Mouse (Mus musculus): ENCODE data around the gene Lhfp. TPM values are rescaled to one million over a fixed set of nuclear protein-coding genes. Genes with fewer than 3 reads are reported as not detected.

The Lhfp gene
- polyA plus RNA-seq, 1 experiment = 19.7 TPM

DNA sequence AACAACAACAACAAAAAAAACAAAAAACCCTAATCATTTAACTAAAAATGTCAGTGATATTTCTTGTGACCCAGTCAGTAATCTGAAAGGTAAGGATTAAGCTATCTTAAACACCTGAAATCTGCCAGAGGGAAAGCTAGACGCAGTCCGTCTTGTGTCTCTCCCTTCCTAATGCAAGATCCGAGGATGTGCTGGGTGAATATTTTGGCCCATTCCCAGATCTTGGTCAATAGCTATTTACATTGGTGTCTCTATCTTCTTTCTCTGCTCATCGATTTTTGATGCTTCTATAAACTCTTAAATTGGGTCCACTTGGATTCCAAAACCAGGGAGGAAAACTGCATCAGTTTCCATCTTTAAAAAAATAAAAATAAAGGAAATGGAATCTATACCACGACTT, 104.6 kb downstream of the Lhfp start:
- whole genome bisulfite sequencing = 76% methylated on average over 5 of the region's 5 CpGs
- DNase-seq (ENCODE audit: low read depth, low spot score) = no peak

DNA sequence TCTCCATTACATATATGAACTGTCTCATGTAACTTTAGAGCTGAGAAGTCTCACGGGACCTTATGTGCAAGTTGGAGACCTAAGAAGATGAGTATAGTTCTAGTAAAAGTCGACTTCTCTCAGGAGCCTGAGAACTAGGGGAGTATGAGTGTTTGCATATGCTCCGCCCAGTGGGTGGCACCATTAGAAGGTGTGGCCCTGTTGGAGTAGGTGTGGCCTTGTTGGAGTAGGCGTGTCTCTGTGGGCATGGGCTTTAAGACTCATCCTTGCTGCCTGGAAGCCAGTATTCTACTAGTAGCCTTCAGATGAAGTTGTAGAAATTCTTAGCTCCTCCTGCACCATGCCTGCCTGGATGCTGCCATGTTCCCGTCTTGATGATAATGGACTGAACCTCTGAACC, 105.7 kb downstream of the Lhfp start:
- 75% methylated on average over 5 of the region's 5 CpGs for WGBS
- no peak for DNase-seq (ENCODE audit: low read depth, low spot score)

DNA sequence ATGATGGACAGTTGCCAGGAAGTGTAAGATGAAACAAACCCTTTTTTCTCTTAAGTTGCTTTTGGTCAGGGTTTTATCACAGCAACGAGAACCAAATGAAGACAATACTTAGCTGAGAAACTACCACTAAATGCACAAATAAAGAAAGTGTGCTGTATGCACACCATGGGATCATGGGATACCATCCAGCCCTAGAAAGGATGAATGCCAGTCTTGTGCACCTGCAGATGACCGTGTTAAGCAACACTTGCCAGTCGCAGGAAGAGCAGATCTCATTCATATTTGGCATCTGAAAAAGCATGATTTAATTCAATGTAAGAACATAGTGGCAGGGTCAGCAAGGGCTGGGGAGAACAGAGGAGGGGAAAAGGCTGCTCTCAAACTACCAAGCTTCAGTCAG, 107.4 kb downstream of the Lhfp start:
- no peak for DNase-seq (ENCODE audit: low read depth, low spot score)
- 82% methylated on average over 3 of the region's 3 CpGs for WGBS

DNA sequence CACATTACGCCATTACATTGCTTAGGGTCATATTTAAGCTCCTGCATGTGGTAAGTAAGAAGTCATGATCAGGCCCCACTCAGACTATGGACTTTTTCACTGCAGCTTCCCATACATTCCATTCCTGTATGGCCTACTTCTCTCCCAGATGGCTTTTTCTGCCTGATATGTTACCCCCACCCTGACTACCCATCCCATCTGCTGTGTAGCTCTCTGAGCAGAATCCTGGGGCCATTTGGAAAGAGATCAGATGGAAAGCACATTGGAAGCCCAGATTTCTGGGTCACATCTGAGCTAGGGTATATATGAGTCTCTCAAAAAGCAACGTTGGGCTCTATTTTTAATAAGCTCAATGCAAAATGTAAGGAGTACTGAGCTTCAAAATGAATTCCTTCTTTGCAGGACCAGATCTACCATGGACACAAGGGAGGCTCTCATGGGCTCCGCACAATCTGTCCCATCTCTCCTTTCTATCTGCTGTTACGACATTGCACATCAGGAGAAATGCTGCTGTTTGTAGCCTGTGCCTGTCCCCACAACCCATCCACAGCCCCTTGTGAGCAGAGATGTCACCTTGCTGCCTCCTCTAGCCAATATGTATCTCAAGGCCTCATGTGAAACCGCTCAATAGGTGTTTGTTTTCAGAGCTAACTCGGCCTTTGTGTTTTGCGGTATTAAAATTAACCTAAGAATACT, 108.4 kb downstream of the Lhfp start:
- DNase-seq (ENCODE audit: low read depth, low spot score) = no peak
- WGBS = 87% methylated on average over 7 of the region's 7 CpGs

DNA sequence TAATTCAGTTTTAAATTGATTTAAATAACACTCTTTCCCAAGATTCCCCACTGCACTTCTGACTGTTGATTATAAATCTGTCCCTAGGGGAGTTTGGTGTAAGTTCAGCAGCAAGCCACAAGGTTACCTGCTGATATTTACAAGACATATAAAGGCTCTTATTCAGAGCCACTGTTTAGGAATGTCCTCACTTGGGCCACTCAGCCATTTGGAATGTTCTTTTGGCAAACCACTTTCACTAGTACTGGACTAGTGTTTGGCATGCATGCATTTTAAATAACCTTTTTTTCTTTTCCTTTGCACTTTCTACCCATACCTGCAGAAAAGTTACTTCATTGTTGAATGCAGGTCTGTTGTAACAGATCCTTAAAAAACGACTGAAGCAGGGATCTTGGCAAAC, 109.8 kb downstream of the Lhfp start:
- no peak for DNase-seq (ENCODE audit: low read depth, low spot score)
- WGBS = 27% methylated on average over 1 of the region's 1 CpGs

DNA sequence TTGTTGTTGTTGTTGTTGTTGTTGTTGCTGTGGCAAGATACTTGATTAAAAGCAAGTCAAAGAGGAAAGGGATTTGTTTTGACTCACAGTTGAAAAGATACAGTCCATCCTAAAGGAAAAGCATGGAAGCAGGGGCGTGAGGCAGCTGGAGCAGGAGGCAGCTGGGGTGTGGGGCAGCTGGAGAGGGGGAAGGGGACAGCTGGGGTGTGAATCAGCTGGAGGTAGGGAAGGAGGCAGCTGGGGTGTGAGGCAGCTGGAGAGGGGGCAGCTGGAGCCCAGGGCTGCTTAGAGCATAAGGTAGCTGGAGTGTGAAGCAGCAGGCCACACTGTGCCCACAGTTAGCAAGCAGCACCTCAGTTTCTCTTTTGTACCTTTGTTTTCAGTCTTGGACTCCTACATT, 110.3 kb downstream of the Lhfp start:
- 82% methylated on average over 1 of the region's 1 CpGs for WGBS

DNA sequence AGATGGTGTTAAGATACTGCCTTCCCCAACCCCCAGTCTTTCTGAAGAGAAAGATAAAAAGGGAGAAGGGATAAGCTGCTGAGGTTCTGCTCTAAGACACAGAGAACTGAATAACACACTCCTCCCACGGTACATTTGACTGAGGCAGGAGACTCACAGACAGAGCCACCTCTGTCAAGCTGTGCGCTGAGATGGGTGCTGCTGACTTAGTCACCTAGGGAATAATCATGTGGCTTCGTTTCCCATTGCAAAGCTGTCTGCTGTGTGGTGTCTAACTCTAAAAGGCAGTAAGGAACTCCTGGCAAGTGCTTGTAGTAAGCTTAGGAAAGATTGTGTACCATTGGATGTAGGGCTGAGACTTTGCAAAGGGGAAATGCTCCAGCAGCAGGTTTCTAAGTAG, 120.6 kb downstream of the Lhfp start:
- 77% methylated on average over 3 of the region's 3 CpGs for WGBS
- DNase-seq (ENCODE audit: low read depth, low spot score) = no peak

More for the DNA sequence above, 110.3 kb downstream of the Lhfp start:
- DNase-seq (ENCODE audit: low read depth, low spot score) = no peak

DNA sequence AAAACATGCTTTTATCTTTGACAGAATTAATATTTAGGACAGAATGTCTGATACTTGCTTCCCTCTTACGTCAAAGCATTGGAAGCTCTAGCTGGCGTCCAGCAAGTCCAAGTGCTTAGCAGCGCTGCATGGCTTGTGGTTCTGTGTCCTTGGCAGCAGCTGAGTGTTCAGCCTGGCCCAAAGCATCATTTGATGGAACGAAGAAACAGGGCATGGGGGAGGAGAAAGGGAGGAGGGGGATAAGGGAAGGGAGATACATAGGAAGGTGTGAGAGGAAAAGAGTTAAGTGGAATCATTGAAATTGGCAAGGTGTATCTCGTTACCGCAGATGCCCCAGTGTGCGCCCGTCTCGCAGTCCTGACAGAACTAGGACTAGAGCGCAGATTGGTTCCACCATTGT, 124.0 kb downstream of the Lhfp start:
- WGBS = 86% methylated on average over 10 of the region's 10 CpGs
- no peak for DNase-seq (ENCODE audit: low read depth, low spot score)

DNA sequence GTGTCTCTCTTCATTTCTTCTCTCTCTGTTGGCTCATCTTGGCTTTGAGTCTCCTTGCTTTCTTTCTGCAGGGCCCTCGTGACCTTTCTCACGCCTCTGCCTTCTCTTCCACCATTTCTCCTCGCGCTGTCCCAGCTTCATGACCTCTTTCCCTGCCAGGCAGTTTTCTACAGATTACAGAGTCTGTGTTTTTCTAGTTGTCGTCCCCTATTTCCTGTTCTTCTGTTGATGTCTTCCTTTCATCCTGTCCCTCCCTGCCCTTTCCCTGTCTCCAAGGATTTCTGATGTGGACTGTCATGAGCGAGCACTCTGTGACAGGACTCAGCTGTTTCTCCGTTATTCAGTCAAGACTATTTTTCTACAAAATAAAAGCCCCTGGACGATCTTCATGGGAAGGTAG, 124.7 kb downstream of the Lhfp start:
- no peak for DNase-seq (ENCODE audit: low read depth, low spot score)
- WGBS = 58% methylated on average over 8 of the region's 8 CpGs

DNA sequence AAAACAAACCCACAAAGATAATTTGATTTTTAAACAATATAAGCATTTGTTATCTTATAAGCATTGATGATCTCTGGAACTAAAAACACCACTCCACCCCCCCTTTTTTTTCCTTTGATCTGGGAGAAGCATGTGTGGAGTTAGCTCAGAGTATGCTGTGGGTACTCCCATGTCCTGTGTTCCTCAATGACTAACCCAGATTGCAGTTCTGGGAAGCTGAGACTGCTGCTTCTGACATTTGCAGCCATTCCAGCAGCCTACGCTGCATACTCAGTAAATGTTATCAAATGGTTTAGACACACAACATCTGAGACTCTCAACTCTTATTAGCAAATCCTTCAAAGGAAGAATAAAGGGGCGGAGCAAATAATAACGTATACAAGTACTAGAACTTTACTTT, 128.2 kb downstream of the Lhfp start:
- WGBS = 73% methylated on average over 3 of the region's 3 CpGs
- no peak for DNase-seq (ENCODE audit: low read depth, low spot score)

DNA sequence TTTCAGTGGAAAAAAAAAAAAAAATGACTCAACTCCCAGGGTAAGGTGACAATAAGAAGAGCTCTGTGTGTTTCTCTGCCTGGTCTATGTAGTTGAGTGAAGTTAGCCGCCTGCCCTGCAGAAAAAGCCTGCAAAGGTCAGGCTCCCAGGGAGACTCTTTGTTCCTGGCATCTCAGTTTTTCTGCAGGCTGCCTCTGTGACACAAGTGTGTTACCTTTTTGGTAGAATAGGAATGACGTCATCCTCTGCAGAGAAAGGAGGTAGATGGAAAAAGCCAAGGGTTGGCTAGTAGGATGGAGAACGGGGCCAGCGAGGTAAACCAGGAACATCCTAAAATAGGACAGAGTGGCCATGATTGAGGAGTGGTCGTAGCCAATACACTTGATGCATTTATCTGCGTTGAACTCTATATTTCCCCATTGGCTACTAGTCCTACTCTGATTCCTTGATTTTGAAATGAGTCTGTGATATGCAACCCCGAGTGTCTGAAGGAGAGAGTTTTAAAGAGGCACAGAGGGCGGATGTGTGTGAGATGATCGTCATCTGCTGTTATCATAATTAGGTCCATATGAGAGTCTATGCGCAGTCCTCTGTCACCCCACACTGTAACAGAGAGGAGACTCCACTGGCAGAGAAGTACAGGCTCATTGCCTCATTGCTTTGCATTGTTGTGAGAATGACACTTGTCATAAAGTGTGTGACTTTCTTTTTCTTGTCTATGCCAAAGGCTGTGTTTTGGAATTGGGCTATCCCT, 132.2 kb downstream of the Lhfp start:
- WGBS = 94% methylated on average over 10 of the region's 10 CpGs
- DNase-seq (ENCODE audit: low read depth, low spot score) = no peak

DNA sequence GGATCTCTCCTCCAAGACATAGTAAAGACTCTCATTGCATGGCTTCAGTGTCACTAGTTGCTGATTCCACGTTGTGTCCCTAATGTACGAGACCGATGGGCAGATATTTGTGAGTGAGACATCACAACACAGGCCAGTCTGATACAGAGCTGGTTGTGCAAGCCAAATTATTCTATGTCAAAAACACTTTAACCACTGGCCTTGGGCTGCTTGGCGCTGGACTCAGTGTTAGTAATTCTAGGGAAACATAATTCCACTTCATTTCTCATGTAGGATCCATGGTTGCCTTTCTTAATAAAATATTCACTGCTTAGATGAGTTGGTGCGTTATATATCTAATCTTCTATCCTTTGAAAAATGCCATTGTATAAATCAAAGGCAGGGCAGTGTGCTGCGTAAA, 138.6 kb downstream of the Lhfp start:
- no peak for DNase-seq (ENCODE audit: low read depth, low spot score)
- 88% methylated on average over 6 of the region's 6 CpGs for WGBS

DNA sequence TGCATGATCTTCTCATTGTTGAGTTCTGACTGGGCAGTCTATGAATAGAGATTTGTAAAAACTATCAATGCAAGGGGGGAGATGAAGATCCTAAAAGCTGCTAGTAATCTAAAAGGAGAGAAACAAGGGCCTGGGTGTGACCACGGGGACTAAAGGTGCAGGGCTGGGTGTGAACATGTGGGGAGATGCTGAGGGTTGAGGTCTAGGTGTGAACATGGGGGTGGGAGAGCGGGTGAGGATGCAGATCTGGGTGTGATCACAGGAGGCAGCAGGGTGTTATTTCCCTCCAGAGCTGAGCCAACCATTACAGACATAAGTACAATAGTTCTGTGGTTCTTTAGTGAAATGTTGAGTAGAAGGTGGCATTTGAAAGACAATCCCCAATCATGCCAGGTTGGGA, 144.1 kb downstream of the Lhfp start:
- 86% methylated on average over 2 of the region's 2 CpGs for WGBS
- no peak for DNase-seq (ENCODE audit: low read depth, low spot score)

DNA sequence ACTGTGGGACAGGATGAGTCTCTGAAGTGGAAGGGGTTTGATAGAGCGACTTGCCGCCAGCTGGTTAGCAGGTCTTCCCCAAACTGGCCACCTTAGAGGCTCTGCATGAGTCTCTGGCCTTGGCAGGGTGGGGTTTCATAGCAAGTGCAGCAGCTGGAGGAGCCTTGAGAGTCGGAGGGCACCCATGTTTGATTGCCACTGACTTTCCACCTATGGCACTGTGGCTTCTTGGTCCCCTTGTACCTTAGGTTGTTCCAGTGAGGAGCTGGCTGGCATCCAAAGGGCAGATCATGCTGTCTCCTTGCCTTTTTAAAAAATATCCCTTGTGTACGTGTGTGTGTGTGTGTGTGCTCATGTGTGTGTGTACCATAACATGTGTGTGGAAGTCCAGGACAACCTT, 152.1 kb downstream of the Lhfp start:
- no peak for DNase-seq (ENCODE audit: low read depth, low spot score)
- 53% methylated on average over 4 of the region's 4 CpGs for WGBS

DNA sequence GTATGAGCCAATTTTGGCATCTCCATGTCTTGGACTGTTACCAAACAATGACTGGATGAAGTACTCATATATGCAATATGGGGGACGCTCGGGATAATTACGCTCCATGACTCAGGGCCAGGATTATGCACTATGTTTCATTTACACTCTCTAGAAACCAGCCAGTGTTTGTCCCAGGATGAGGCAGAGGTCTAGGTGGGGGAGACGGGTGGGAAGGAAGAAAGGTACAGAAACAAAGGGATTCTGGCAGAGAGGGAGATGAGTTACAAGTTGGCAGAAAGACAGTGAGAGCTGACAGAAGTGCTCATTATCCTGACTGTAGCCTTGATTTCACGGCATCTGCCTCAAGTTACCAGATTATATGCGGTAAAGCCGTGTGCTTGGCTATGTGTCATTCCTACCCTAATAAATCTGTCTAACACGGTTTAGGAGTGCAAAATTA, 154.4 kb downstream of the Lhfp start:
- no peak for DNase-seq (ENCODE audit: low read depth, low spot score)
- WGBS = 78% methylated on average over 8 of the region's 8 CpGs

DNA sequence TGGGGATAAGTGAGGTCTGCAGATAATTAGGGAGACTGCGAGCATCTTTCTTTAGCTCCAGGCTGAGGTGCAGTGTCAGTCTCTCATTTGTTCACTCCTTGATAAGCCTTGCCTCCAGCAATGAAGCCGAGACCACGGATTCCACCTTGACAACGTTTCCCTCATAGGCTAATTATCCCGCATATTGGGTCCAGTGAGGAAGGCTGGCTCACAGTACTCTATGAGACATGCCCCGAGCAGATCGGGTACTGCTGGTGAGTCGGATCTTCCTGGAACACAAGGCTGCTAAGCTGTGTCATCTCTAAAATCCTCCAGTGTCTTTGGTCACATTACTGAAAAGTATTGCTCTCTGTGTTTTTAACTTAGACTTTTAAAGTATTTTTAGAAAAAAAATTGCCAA, 158.8 kb downstream of the Lhfp start:
- no peak for DNase-seq (ENCODE audit: low read depth, low spot score)
- 89% methylated on average over 8 of the region's 8 CpGs for WGBS

DNA sequence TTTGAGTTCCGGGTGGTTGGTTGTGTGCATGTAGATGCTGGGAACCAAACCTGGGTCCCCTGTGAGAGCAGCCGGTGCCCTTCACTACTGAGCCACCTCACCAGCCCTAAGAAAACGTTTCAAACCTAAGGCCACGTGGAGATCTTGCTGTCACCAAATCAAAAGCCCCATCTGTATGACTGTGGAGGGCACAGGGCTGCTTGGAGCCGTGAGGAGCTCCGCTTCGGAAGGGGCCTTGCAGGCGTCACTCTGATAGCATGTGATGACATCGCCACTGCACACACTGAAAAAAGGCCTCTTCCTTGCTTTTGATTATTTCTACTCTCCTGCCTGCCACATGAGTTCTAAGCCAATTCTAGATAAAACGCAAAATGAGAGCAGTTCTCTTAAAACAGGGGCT, 159.5 kb downstream of the Lhfp start:
- DNase-seq (ENCODE audit: low read depth, low spot score) = no peak
- WGBS = 86% methylated on average over 10 of the region's 10 CpGs

DNA sequence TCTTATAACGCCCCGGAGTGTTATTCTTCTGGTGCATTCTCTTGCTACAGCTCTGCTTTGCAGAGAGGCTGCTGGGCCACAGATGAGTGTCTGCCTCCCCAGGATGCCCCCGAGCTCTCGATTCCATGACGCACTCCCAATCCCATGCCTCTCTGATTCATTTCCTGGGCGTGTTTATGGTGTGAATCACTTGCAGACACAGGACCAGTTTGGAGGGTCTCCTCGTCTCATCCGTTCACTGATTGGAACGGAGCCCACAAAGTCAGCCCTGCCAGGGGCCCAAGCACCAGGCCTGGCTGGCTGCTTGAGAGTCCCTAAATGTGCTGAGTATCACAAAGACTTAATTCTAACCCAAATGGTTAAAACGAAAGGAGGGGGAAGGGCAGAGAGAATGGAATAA, 160.3 kb downstream of the Lhfp start:
- WGBS = 69% methylated on average over 10 of the region's 10 CpGs
- no peak for DNase-seq (ENCODE audit: low read depth, low spot score)

DNA sequence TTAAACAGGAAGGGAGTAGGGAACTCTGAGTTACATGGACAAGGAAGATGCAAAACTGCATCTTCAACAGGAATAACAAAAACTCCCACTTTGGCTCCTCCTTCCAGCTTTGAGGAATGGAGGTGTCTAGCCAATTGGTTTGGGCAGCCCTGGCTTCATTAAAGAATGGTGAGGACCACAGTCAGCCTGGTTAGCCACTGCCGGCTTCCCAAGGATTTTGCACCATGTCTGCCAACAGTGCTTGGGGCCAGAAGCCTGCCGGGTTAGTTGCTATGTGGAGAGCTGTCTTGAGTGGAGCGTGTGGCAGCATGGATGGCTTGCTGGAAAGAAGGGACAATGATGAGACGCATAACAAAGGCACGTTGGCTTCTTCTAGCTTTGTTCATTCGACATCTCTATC, 160.9 kb downstream of the Lhfp start:
- DNase-seq (ENCODE audit: low read depth, low spot score) = no peak
- WGBS = 69% methylated on average over 6 of the region's 6 CpGs

DNA sequence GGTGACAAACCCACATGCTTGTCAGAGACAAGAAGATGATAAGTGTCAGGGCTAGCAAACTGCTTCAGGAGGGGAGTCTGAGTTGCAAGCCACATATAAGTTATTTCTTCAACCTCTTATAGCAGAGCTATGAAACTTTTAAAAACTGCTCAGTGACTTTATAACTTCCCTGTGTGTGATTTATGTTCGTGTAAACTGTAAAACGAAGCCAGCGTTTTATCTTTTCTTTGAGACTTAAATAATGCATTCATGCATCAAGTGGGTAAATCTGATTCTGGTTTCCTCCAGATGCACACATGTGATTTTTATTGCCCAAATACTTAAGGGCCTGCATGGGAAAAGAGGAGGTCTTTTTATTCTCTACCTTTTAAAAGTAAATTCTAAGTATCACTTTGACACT, 161.4 kb downstream of the Lhfp start:
- DNase-seq (ENCODE audit: low read depth, low spot score) = no peak
- WGBS = 29% methylated on average over 3 of the region's 3 CpGs

DNA sequence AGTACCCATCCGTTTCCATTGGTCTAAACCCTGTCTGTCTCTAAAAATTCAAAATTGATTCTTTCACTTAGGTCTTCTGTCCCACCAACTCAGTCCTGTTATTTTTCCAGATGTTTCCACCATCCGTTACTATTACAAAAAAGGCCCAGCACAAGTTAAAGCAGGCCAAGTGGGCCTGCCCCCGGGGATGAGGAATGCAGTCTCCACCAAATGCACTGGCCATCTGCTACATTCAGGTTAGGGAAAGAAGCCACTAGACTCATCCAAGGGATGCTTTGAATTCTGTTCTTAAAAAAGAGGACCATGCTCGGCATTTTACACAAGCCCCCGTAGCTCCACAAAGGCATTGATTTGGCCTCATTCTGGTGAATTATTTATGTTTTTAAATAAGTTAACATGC, 162.3 kb downstream of the Lhfp start:
- 84% methylated on average over 5 of the region's 5 CpGs for WGBS

More for the DNA sequence above, 162.3 kb downstream of the Lhfp start:
- no peak for DNase-seq (ENCODE audit: low read depth, low spot score)

Measured in large intestine, adult 2 months (tissue).